12 mouse cellular contexts compared by ENCODE assay signal in genomic region chr13:90993602-90994001, GRCm38 (mm10).
DNase-seq lines count a peak whose midpoint lies in the region; ATAC-seq and TF ChIP-seq lines count a peak whose summit lies in the region.
"Had no signal": no experiment of that assay in that cellular context is flagged by ENCODE, and none has a peak within 500 bp of the region (broad histone marks: within the 10 kb centered on the region; RNA-seq: fewer than 3 reads in every experiment).

No protein-coding gene starts in this region.

- H3K79me2 ChIP-seq in C2C12 (ENCODE audit: control insufficient read depth, insufficient read depth) = no peaks in the 10 kb centered on the region

- 87% methylated on average over 13 of the region's 13 CpGs for WGBS in kidney, embryonic 15.5 days

- TF ChIP-seq CTCF in C2C12 (IDR thresholded peaks at IDR 0.05; ENCODE audit: control insufficient read depth, insufficient read depth, insufficient read length) = no peak

- no peak overlapping the region for H3K4me2 ChIP-seq in kidney, embryonic 15.5 days
- H3K4me2 ChIP-seq: heart, embryonic 13.5 days; hindbrain, embryonic 14.5 days; liver, embryonic 11.5 days had no signal

- no peaks in the 10 kb centered on the region for H3K79me3 ChIP-seq in C2C12 (ENCODE audit: low read depth)

- H3K9me3 ChIP-seq in kidney, embryonic 15.5 days (replicated peaks) = no peaks in the 10 kb centered on the region

- H3K27ac ChIP-seq in kidney, embryonic 15.5 days = no peak overlapping the region
- H3K27ac ChIP-seq: heart, embryonic 13.5 days; hindbrain, embryonic 14.5 days had no signal

- no peaks in the 10 kb centered on the region for H3K4me1 ChIP-seq in kidney, embryonic 15.5 days
- H3K4me1 ChIP-seq: heart, embryonic 13.5 days had no signal

- ATAC-seq in kidney, embryonic 15.5 days (replicated peaks; ENCODE audit: low FRiP score) = no peak
- ATAC-seq: activated CD4-positive, CD25-positive, alpha-beta regulatory T cell, adult 4 months had no signal

- no peaks in the 10 kb centered on the region for H3K27me3 ChIP-seq in C2C12 (ENCODE audit: control insufficient read depth, insufficient read depth, insufficient read length)
- no peaks in the 10 kb centered on the region for H3K27me3 ChIP-seq in kidney, embryonic 15.5 days
- H3K27me3 ChIP-seq: heart, embryonic 13.5 days had no signal

- DNase-seq in 3134 (ENCODE audit: extremely low read depth, insufficient read length, low spot score) = peak; percentile 16
- peak; percentile 13 to 25 for DNase-seq in frontal cortex, postnatal 25 days (ENCODE audit: low spot score in 2 of 2)
- peak; percentile 18 to 34 for DNase-seq in right cerebral cortex, adult 2 months (ENCODE audit: low spot score in 2 of 2)
- DNase-seq in gastrocnemius, postnatal 25 days = no peak
- DNase-seq in embryo, embryonic 10.5 days (ENCODE audit: low spot score) = no peak
- DNase-seq: lung, postnatal 36 days had no signal

- no peak overlapping the region for H3ac ChIP-seq in C2C12 (ENCODE audit: control insufficient read depth, insufficient read length, low read depth)

- no peaks in the 10 kb centered on the region for H3K36me3 ChIP-seq in C2C12 (ENCODE audit: control insufficient read depth, insufficient read depth)
- H3K36me3 ChIP-seq in kidney, embryonic 15.5 days = no peaks in the 10 kb centered on the region
- H3K36me3 ChIP-seq: heart, embryonic 13.5 days had no signal

- no peak overlapping the region for H3K4me3 ChIP-seq in C2C12 (ENCODE audit: insufficient read depth, poor library complexity, severe bottlenecking)
- H3K4me3 ChIP-seq in kidney, embryonic 15.5 days (replicated peaks) = no peak overlapping the region
- H3K4me3 ChIP-seq: heart, embryonic 13.5 days had no signal

- no peak overlapping the region for H3K9ac ChIP-seq in kidney, embryonic 15.5 days
- H3K9ac ChIP-seq: heart, embryonic 13.5 days; hindbrain, embryonic 14.5 days had no signal

TF ChIP-seq in C2C12, 6 proteins besides CTCF, POLR2A, EP300 and RAD21:
- TF ChIP-seq FOSL1 (IDR thresholded peaks at IDR 0.05; ENCODE audit: insufficient read depth, low read length, poor library complexity, severe bottlenecking) = no peak
- peak; percentile 21 for TF ChIP-seq MAX (IDR thresholded peaks at IDR 0.05)

Comparison
In these comparisons a context has a peak if more than half of its experiments do, and no peak if none do; other contexts are left out.
1. DNase-seq: peak in 3134 (single experiment), frontal cortex, postnatal 25 days (2 of 2) and right cerebral cortex, adult 2 months (2 of 2); none in gastrocnemius, postnatal 25 days (single experiment) and embryo, embryonic 10.5 days (single experiment).